Comparison of ENCODE assay signal across 37 mouse cellular contexts in the genomic region with DNA sequence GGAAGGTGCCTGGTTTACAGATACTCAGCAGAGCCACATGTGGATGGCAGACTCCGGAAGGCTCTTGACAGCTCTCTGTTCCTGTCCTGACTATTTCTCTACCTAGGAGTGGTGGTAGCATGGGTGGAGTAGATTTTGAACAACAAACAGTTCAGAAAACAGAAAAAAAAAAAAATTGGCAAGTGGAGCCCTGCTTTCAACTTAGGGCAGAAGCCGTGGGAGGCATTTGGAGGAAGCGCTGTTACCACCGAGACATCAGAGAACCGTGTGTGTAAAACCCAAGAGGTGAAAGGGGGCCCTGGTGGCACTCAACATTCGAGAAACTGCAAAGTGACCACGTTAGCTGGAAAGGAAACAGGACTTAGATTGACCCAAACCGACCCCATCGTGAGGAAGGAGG. TPM values are rescaled to one million over a fixed set of nuclear protein-coding genes. Genes with fewer than 3 reads are reported as not detected.
DNase-seq lines count a peak whose midpoint lies in the region; ATAC-seq lines count a peak whose summit lies in the region.
"Had no signal": no experiment of that assay in that cellular context is flagged by ENCODE, and none has a peak within 500 bp of the region (broad histone marks: within the 10 kb centered on the region; RNA-seq: fewer than 3 reads in every experiment).

No protein-coding gene starts in this region.

- no peak overlapping the region for H3K4me3 ChIP-seq in limb, embryonic 12.5 days (replicated peaks)
- H3K4me3 ChIP-seq in limb, embryonic 10.5 days, result no peak overlapping the region
- H3K4me3 ChIP-seq in forebrain, embryonic 14.5 days (ENCODE audit: low read depth, low read length), result no peak overlapping the region
- no peak overlapping the region for H3K4me3 ChIP-seq in hindbrain, embryonic 14.5 days (replicated peaks; ENCODE audit: low read length)
- H3K4me3 ChIP-seq: embryonic facial prominence, embryonic 10.5 days; embryonic facial prominence, embryonic 13.5 days; erythroblast, embryonic 14.5 days; forebrain, embryonic 12.5 days; gastrocnemius, adult 2 months; heart, embryonic 12.5 days; heart, embryonic 15.5 days; hindbrain, embryonic 10.5 days; hindbrain, embryonic 13.5 days; intestine, embryonic 15.5 days had no signal

- no peak for DNase-seq in limb, embryonic 10.5 days (ENCODE audit: low spot score)
- DNase-seq in forebrain, embryonic 14.5 days (ENCODE audit: low spot score), result no peak
- DNase-seq in hindbrain, embryonic 14.5 days (ENCODE audit: low spot score), result no peak
- DNase-seq: adrenal gland, adult 8-10 months; adrenal gland, postnatal 25 days; B cell, adult 2 months; cerebellum, adult 18-20 months; cerebellum, adult 9-10 months; cerebellum, postnatal 25 days; embryo, embryonic 11 days; forebrain, postnatal 0 days; gastrocnemius, adult 2 months; gastrocnemius, postnatal 25 days; heart, adult 18-20 months; heart, postnatal 10 days; heart, postnatal 36 days; kidney, adult 11 months had no signal

- H3K4me2 ChIP-seq in limb, embryonic 12.5 days, result no peak overlapping the region
- no peak overlapping the region for H3K4me2 ChIP-seq in forebrain, embryonic 14.5 days (ENCODE audit: low read length)
- H3K4me2 ChIP-seq in hindbrain, embryonic 14.5 days (replicated peaks), result no peak overlapping the region
- H3K4me2 ChIP-seq: embryonic facial prominence, embryonic 13.5 days; forebrain, embryonic 12.5 days; heart, embryonic 12.5 days; heart, embryonic 15.5 days; hindbrain, embryonic 13.5 days; intestine, embryonic 15.5 days had no signal

- peak overlapping the region; percentile 35; the same call in 1 of the 2 replicates for H3K27ac ChIP-seq in limb, embryonic 12.5 days
- H3K27ac ChIP-seq in limb, embryonic 10.5 days, result no peak overlapping the region
- H3K27ac ChIP-seq in forebrain, embryonic 14.5 days (ENCODE audit: low read depth, low read length), result no peak overlapping the region
- no peak overlapping the region for H3K27ac ChIP-seq in hindbrain, embryonic 14.5 days
- H3K27ac ChIP-seq: embryonic facial prominence, embryonic 10.5 days; embryonic facial prominence, embryonic 13.5 days; forebrain, embryonic 12.5 days; gastrocnemius, adult 2 months; heart, embryonic 15.5 days; hindbrain, embryonic 10.5 days; hindbrain, embryonic 13.5 days; hindbrain, postnatal 0 days; intestine, embryonic 15.5 days had no signal

- 76% methylated on average over 9 of the region's 9 CpGs for WGBS in limb, embryonic 12.5 days
- 81% methylated on average over 9 of the region's 9 CpGs for WGBS in limb, embryonic 10.5 days
- 90% methylated on average over 9 of the region's 9 CpGs for WGBS in forebrain, embryonic 14.5 days
- WGBS in hindbrain, embryonic 14.5 days, result 86% methylated on average over 9 of the region's 9 CpGs

- H3K9ac ChIP-seq in limb, embryonic 12.5 days (replicated peaks), result no peak overlapping the region
- no peak overlapping the region for H3K9ac ChIP-seq in forebrain, embryonic 14.5 days (ENCODE audit: low read length)
- no peak overlapping the region for H3K9ac ChIP-seq in hindbrain, embryonic 14.5 days
- H3K9ac ChIP-seq: embryonic facial prominence, embryonic 13.5 days; forebrain, embryonic 12.5 days; forebrain, postnatal 0 days; heart, embryonic 12.5 days; heart, embryonic 15.5 days; hindbrain, embryonic 13.5 days; intestine, embryonic 15.5 days had no signal

- no peaks in the 10 kb centered on the region for H3K36me3 ChIP-seq in limb, embryonic 12.5 days
- H3K36me3 ChIP-seq in limb, embryonic 10.5 days, result no peaks in the 10 kb centered on the region
- no peaks in the 10 kb centered on the region for H3K36me3 ChIP-seq in forebrain, embryonic 14.5 days (ENCODE audit: control insufficient read depth, insufficient read depth, low read length)
- H3K36me3 ChIP-seq in hindbrain, embryonic 14.5 days (replicated peaks; ENCODE audit: control insufficient read depth, insufficient read depth), result no peaks in the 10 kb centered on the region
- H3K36me3 ChIP-seq: embryonic facial prominence, embryonic 10.5 days; embryonic facial prominence, embryonic 13.5 days; forebrain, embryonic 12.5 days; G1E; heart, embryonic 12.5 days; heart, embryonic 15.5 days; hindbrain, embryonic 10.5 days; hindbrain, embryonic 13.5 days; intestine, embryonic 15.5 days had no signal

- H3K4me1 ChIP-seq in limb, embryonic 12.5 days (replicated peaks), result peaks cover 14% of the 10 kb centered on the region
- peaks cover 6% of the 10 kb centered on the region for H3K4me1 ChIP-seq in limb, embryonic 10.5 days
- H3K4me1 ChIP-seq in forebrain, embryonic 14.5 days (ENCODE audit: control insufficient read depth, insufficient read depth, low read length), result no peaks in the 10 kb centered on the region
- H3K4me1 ChIP-seq in hindbrain, embryonic 14.5 days (replicated peaks; ENCODE audit: control insufficient read depth, insufficient read depth, low read length), result no peaks in the 10 kb centered on the region
- H3K4me1 ChIP-seq: embryonic facial prominence, embryonic 10.5 days; forebrain, embryonic 12.5 days; heart, embryonic 15.5 days; hindbrain, embryonic 10.5 days; intestine, embryonic 15.5 days had no signal

- no peaks in the 10 kb centered on the region for H3K9me3 ChIP-seq in limb, embryonic 12.5 days
- H3K9me3 ChIP-seq in limb, embryonic 10.5 days (replicated peaks), result no peaks in the 10 kb centered on the region
- no peaks in the 10 kb centered on the region for H3K9me3 ChIP-seq in forebrain, embryonic 14.5 days (replicated peaks; ENCODE audit: control insufficient read depth, low read length)
- no peaks in the 10 kb centered on the region for H3K9me3 ChIP-seq in hindbrain, embryonic 14.5 days (ENCODE audit: control insufficient read depth, low read length)
- H3K9me3 ChIP-seq: embryonic facial prominence, embryonic 10.5 days; embryonic facial prominence, embryonic 13.5 days; G1E; heart, embryonic 15.5 days; hindbrain, embryonic 10.5 days; hindbrain, embryonic 13.5 days; intestine, embryonic 15.5 days had no signal

- ATAC-seq in limb, embryonic 12.5 days (ENCODE audit: insufficient number of reproducible peaks, insufficient read depth, low FRiP score, low TSS enrichment, low read depth), result no peak
- ATAC-seq in common myeloid progenitor, adult 5-6 weeks (replicated peaks; ENCODE audit: low read depth, poor library complexity, severe bottlenecking), result 0 out of 2 replicates have a peak, but pooled peaks have one; percentile 18
- ATAC-seq in megakaryocyte, adult 5-6 weeks (ENCODE audit: poor library complexity, severe bottlenecking), result 0 out of 2 replicates have a peak, but pooled peaks have one; percentile 12
- ATAC-seq in cerebellum, adult (ENCODE audit: insufficient number of reproducible peaks, low FRiP score, low TSS enrichment), result no peak
- ATAC-seq in forebrain, embryonic 14.5 days, result no peak
- ATAC-seq in hindbrain, embryonic 14.5 days (ENCODE audit: low FRiP score), result no peak
- ATAC-seq: forebrain, postnatal 0 days; hindbrain, postnatal 0 days; intestine, embryonic 15.5 days had no signal

- H3K27me3 ChIP-seq in limb, embryonic 12.5 days, result no peaks in the 10 kb centered on the region
- H3K27me3 ChIP-seq in limb, embryonic 10.5 days (ENCODE audit: low read depth, poor library complexity, severe bottlenecking), result no peaks in the 10 kb centered on the region
- H3K27me3 ChIP-seq in forebrain, embryonic 14.5 days (replicated peaks; ENCODE audit: control insufficient read depth, insufficient read depth, low read length), result no peaks in the 10 kb centered on the region
- no peaks in the 10 kb centered on the region for H3K27me3 ChIP-seq in hindbrain, embryonic 14.5 days (ENCODE audit: control insufficient read depth, insufficient read depth, low read length)
- H3K27me3 ChIP-seq: embryonic facial prominence, embryonic 13.5 days; forebrain, embryonic 12.5 days; heart, embryonic 12.5 days; heart, embryonic 15.5 days; hindbrain, embryonic 13.5 days; intestine, embryonic 15.5 days had no signal

RNA-seq across cellular contexts. Expression of a gene that starts 7.4 kb away (rescaled TPM):
- 20.6 and 22.6 TPM in 2 replicates for polyA plus RNA-seq in limb, embryonic 12.5 days (2016; fragmentation: Nextera tagmentation; extraction: Ambion mirVana)
- polyA plus RNA-seq in limb, embryonic 10.5 days (2016; fragmentation: Nextera tagmentation; extraction: Ambion mirVana), result 1.6 and 7.9 TPM in 2 replicates
- 0.41 and 0.58 TPM in 2 replicates for total RNA-seq in common myeloid progenitor, adult 5-6 weeks (2017)
- not detected in 2 replicates for total RNA-seq in megakaryocyte, adult 5-6 weeks (2015)
- not detected in 2 replicates for total RNA-seq in megakaryocyte, adult 5-6 weeks (2017)
- 3.7 and 4.2 TPM in 2 replicates for polyA plus RNA-seq in forebrain, embryonic 14.5 days (2014; fragmentation: Nextera tagmentation; extraction: Ambion mirVana)
- 5.7 and 6.8 TPM in 2 replicates for polyA plus RNA-seq in hindbrain, embryonic 14.5 days (2014; fragmentation: Nextera tagmentation; extraction: Ambion mirVana)
- polyA plus RNA-seq: erythroblast, embryonic 14.5 days had no signal

RNA-seq across cellular contexts. Expression of a gene that starts 28.5 kb away (rescaled TPM):
- polyA plus RNA-seq in limb, embryonic 12.5 days (2016; fragmentation: Nextera tagmentation; extraction: Ambion mirVana), result not detected in 2 replicates
- not detected in 2 replicates for polyA plus RNA-seq in limb, embryonic 10.5 days (2016; fragmentation: Nextera tagmentation; extraction: Ambion mirVana)
- total RNA-seq in common myeloid progenitor, adult 5-6 weeks (2017), result not detected in 2 replicates
- total RNA-seq in megakaryocyte, adult 5-6 weeks (2015), result not detected in 2 replicates
- total RNA-seq in megakaryocyte, adult 5-6 weeks (2017), result not detected in 2 replicates
- not detected in 2 replicates for polyA plus RNA-seq in forebrain, embryonic 14.5 days (2014; fragmentation: Nextera tagmentation; extraction: Ambion mirVana)
- polyA plus RNA-seq in hindbrain, embryonic 14.5 days (2014; fragmentation: Nextera tagmentation; extraction: Ambion mirVana), result 0.38 TPM in 1 of 2 replicates, not detected in the other
- total RNA-seq: adrenal gland, adult 8-10 months; adrenal gland, postnatal 25 days; forebrain, postnatal 0 days; G1E; gastrocnemius, adult 2 months; gastrocnemius, postnatal 25 days; heart, postnatal 10 days; hindbrain, postnatal 0 days had no signal
- polyA plus RNA-seq: brain, embryonic 14.5 days; cortical plate, adult 2 months; erythroblast, embryonic 14.5 days; forebrain, embryonic 12.5 days; forebrain, postnatal 0 days; frontal cortex, adult 2 months; G1E; gonadal fat pad, adult 2 months; heart, embryonic 12.5 days; heart, embryonic 15.5 days; hindbrain, embryonic 10.5 days; hindbrain, postnatal 0 days; Patski had no signal

RNA-seq across cellular contexts. Expression of a gene that starts 41.9 kb away (rescaled TPM):
- polyA plus RNA-seq in limb, embryonic 12.5 days (2016; fragmentation: Nextera tagmentation; extraction: Ambion mirVana), result 36.8 and 37.1 TPM in 2 replicates
- polyA plus RNA-seq in limb, embryonic 10.5 days (2016; fragmentation: Nextera tagmentation; extraction: Ambion mirVana), result 15.0 and 22.5 TPM in 2 replicates
- 8.6 and 10.3 TPM in 2 replicates for total RNA-seq in common myeloid progenitor, adult 5-6 weeks (2017)
- 15.5 and 17.8 TPM in 2 replicates for total RNA-seq in megakaryocyte, adult 5-6 weeks (2015)
- 13.5 and 19.3 TPM in 2 replicates for total RNA-seq in megakaryocyte, adult 5-6 weeks (2017)
- 32.4 and 37.5 TPM in 2 replicates for polyA plus RNA-seq in forebrain, embryonic 14.5 days (2014; fragmentation: Nextera tagmentation; extraction: Ambion mirVana)
- polyA plus RNA-seq in hindbrain, embryonic 14.5 days (2014; fragmentation: Nextera tagmentation; extraction: Ambion mirVana), result 34.3 and 34.6 TPM in 2 replicates

Comparison
In these comparisons a context has a peak if more than half of its experiments do, and no peak if none do; other contexts are left out.
1. ATAC-seq: peak in common myeloid progenitor, adult 5-6 weeks (single experiment) and megakaryocyte, adult 5-6 weeks (single experiment); none in limb, embryonic 12.5 days (single experiment), cerebellum, adult (single experiment), forebrain, embryonic 14.5 days (single experiment) and hindbrain, embryonic 14.5 days (single experiment).